ENCODE assay signal across 12 mouse cellular contexts in genomic region chr6:86479816-86480188, GRCm38 (mm10). TPM values are rescaled to one million over a fixed set of nuclear protein-coding genes. Genes with fewer than 3 reads are reported as not detected.
DNase-seq lines count a peak whose midpoint lies in the region; ATAC-seq and TF ChIP-seq lines count a peak whose summit lies in the region.
"Had no signal": no experiment of that assay in that cellular context is flagged by ENCODE, and none has a peak within 500 bp of the region (broad histone marks: within the 10 kb centered on the region; RNA-seq: fewer than 3 reads in every experiment).

No protein-coding gene starts in this region.

- peak; percentile 27 for DNase-seq in heart, adult 8-10 months (ENCODE audit: low spot score)
- no peak for DNase-seq in heart, postnatal 4 days
- peak; percentile 49 for DNase-seq in lung, embryonic 14.5 days
- no peak for DNase-seq in lung, postnatal 4 days
- no peak for DNase-seq in intestine, embryonic 14.5 days (ENCODE audit: low spot score)
- no peak for DNase-seq in urinary bladder, postnatal 10 days (ENCODE audit: low spot score)
- no peak for DNase-seq in adrenal gland, postnatal 25 days

- no peaks in the 10 kb centered on the region for H3K9me3 ChIP-seq in lung, embryonic 14.5 days (ENCODE audit: low read depth, low read length)
- H3K9me3 ChIP-seq in intestine, embryonic 14.5 days (ENCODE audit: control insufficient read depth, low read length): no peaks in the 10 kb centered on the region
- no peaks in the 10 kb centered on the region for H3K9me3 ChIP-seq in neural tube, embryonic 14.5 days (ENCODE audit: control insufficient read depth, low read length)

- no peak overlapping the region for H3K9ac ChIP-seq in lung, embryonic 14.5 days
- no peak overlapping the region for H3K9ac ChIP-seq in intestine, embryonic 14.5 days (ENCODE audit: low read length)
- no peak overlapping the region for H3K9ac ChIP-seq in neural tube, embryonic 14.5 days (replicated peaks; ENCODE audit: low read depth, low read length)

- H3K4me2 ChIP-seq in lung, embryonic 14.5 days: peak overlapping the region; percentile 54
- H3K4me2 ChIP-seq in intestine, embryonic 14.5 days (ENCODE audit: low read length): peak overlapping the region; percentile 46
- H3K4me2 ChIP-seq in neural tube, embryonic 14.5 days (ENCODE audit: low read depth, low read length): no peak overlapping the region

- no peak overlapping the region for H3K4me3 ChIP-seq in lung, embryonic 14.5 days (ENCODE audit: low read depth, low read length)
- H3K4me3 ChIP-seq in intestine, embryonic 14.5 days (ENCODE audit: low read depth, low read length): no peak overlapping the region
- H3K4me3 ChIP-seq in neural tube, embryonic 14.5 days (ENCODE audit: low read depth, low read length): no peak overlapping the region
- H3K4me3 ChIP-seq: erythroblast, embryonic 14.5 days had no signal

- H3K27me3 ChIP-seq in lung, embryonic 14.5 days (ENCODE audit: insufficient read depth, low read length): no peaks in the 10 kb centered on the region
- no peaks in the 10 kb centered on the region for H3K27me3 ChIP-seq in intestine, embryonic 14.5 days (replicated peaks; ENCODE audit: control insufficient read depth, insufficient read depth, low read length)
- H3K27me3 ChIP-seq in neural tube, embryonic 14.5 days (ENCODE audit: control insufficient read depth, insufficient read depth, low read length): no peaks in the 10 kb centered on the region

- H3K27ac ChIP-seq in lung, embryonic 14.5 days (ENCODE audit: low read depth): peak overlapping the region; percentile 93
- H3K27ac ChIP-seq in intestine, embryonic 14.5 days (ENCODE audit: low read depth): peak overlapping the region; percentile 88
- H3K27ac ChIP-seq in neural tube, embryonic 14.5 days (ENCODE audit: low read depth, low read length): 0 out of 2 replicates have a peak overlapping the region, but pooled peaks have one; percentile 4

- ATAC-seq in lung, embryonic 14.5 days (ENCODE audit: insufficient read depth): no peak
- no peak for ATAC-seq in intestine, embryonic 14.5 days (replicated peaks; ENCODE audit: low FRiP score, low TSS enrichment, low read depth)
- no peak for ATAC-seq in neural tube, embryonic 14.5 days (ENCODE audit: low read depth)

- TF ChIP-seq CTCF in lung, embryonic 14.5 days (IDR thresholded peaks at IDR 0.05; ENCODE audit: low read depth): no peak

- peaks cover 12% of the 10 kb centered on the region for H3K4me1 ChIP-seq in lung, embryonic 14.5 days (ENCODE audit: insufficient read depth)
- H3K4me1 ChIP-seq in intestine, embryonic 14.5 days (replicated peaks; ENCODE audit: control insufficient read depth, insufficient read depth, low read length): peaks cover 36% of the 10 kb centered on the region
- H3K4me1 ChIP-seq in neural tube, embryonic 14.5 days (ENCODE audit: control insufficient read depth, insufficient read depth, low read length): no peaks in the 10 kb centered on the region

- no peaks in the 10 kb centered on the region for H3K36me3 ChIP-seq in lung, embryonic 14.5 days (ENCODE audit: insufficient read depth)
- H3K36me3 ChIP-seq in intestine, embryonic 14.5 days (ENCODE audit: control insufficient read depth, insufficient read depth, low read length): no peaks in the 10 kb centered on the region
- no peaks in the 10 kb centered on the region for H3K36me3 ChIP-seq in neural tube, embryonic 14.5 days (ENCODE audit: control insufficient read depth, insufficient read depth, low read length)

RNA-seq across cellular contexts. Expression of gene C87436, which starts 41.6 kb away (rescaled TPM):
- 10 to 100 TPM in 2 of 4 experiments, 1 to 10 TPM in 2; 9.6 to 11.6 (median 10.0) TPM for total RNA-seq in heart, adult 8-10 months (2022)
- total RNA-seq in heart, postnatal 4 days (2021): 10 to 100 TPM; 10.4 to 11.2 TPM
- 22.2 and 24.3 TPM in 2 replicates for polyA plus RNA-seq in lung, embryonic 14.5 days (2014; fragmentation: Nextera tagmentation; extraction: Ambion mirVana)
- polyA plus RNA-seq in intestine, embryonic 14.5 days (2014; fragmentation: Nextera tagmentation; extraction: Ambion mirVana): 21.4 and 26.5 TPM in 2 replicates
- polyA plus RNA-seq in neural tube, embryonic 14.5 days (2014; fragmentation: Nextera tagmentation; extraction: Ambion mirVana): 21.9 and 27.2 TPM in 2 replicates
- 26.0 and 31.3 TPM in 2 replicates for total RNA-seq in adrenal gland, postnatal 25 days (2021)

RNA-seq across cellular contexts. Expression of gene Pcbp1, which starts 46.3 kb away (rescaled TPM):
- 100 to 1,000 TPM; 157 to 166 (median 162) TPM for total RNA-seq in heart, adult 8-10 months (2022)
- 100 to 1,000 TPM; 227 to 230 TPM for total RNA-seq in heart, postnatal 4 days (2021)
- polyA plus RNA-seq in lung, embryonic 14.5 days (2014; fragmentation: Nextera tagmentation; extraction: Ambion mirVana): 552 and 588 TPM in 2 replicates
- polyA plus RNA-seq in intestine, embryonic 14.5 days (2014; fragmentation: Nextera tagmentation; extraction: Ambion mirVana): 261 and 405 TPM in 2 replicates
- polyA plus RNA-seq in neural tube, embryonic 14.5 days (2014; fragmentation: Nextera tagmentation; extraction: Ambion mirVana): 238 and 312 TPM in 2 replicates
- total RNA-seq in adrenal gland, postnatal 25 days (2021): 296 and 313 TPM in 2 replicates

RNA-seq across cellular contexts. Expression of gene Gm44790, which starts 53.3 kb away (rescaled TPM):
- total RNA-seq in heart, adult 8-10 months (2022): 1 to 10 TPM in 1 of 4 experiments, under 1 TPM in 1, not detected in 2; 0.47 to 3.2 TPM
- not detected for total RNA-seq in heart, postnatal 4 days (2021)
- polyA plus RNA-seq in lung, embryonic 14.5 days (2014; fragmentation: Nextera tagmentation; extraction: Ambion mirVana): 0.72 TPM in 1 of 2 replicates, not detected in the other
- not detected in 2 replicates for polyA plus RNA-seq in intestine, embryonic 14.5 days (2014; fragmentation: Nextera tagmentation; extraction: Ambion mirVana)
- 1.9 TPM in 1 of 2 replicates, not detected in the other for polyA plus RNA-seq in neural tube, embryonic 14.5 days (2014; fragmentation: Nextera tagmentation; extraction: Ambion mirVana)
- not detected in 2 replicates for total RNA-seq in adrenal gland, postnatal 25 days (2021)
- total RNA-seq: granulocyte monocyte progenitor cell, adult 5-6 weeks; left cerebral cortex, postnatal 25 days had no signal
- polyA plus RNA-seq: C2C12; erythroblast, embryonic 14.5 days had no signal

Comparison
In these comparisons a context has a peak if more than half of its experiments do, and no peak if none do; other contexts are left out.
1. DNase-seq: peak in heart, adult 8-10 months (single experiment) and lung, embryonic 14.5 days (single experiment); none in heart, postnatal 4 days (single experiment), lung, postnatal 4 days (0 of 2), intestine, embryonic 14.5 days (single experiment), urinary bladder, postnatal 10 days (single experiment) and adrenal gland, postnatal 25 days (single experiment).
2. H3K27ac ChIP-seq: peak in every context shown above with its lines; median percentile 93 in lung, embryonic 14.5 days; 88 in intestine, embryonic 14.5 days; 4 in neural tube, embryonic 14.5 days.